Mouse (Mus musculus): ENCODE data around the gene Hey2.

Hey2 gene

GRCm38 (mm10) chr10:30842643-30843437 lies at the start of gene Hey2:
Gene Hey2, minus strand, starts transcription at chr10:30842801.
- peak; percentile 98 for DNase-seq

GRCm38 (mm10) chr10:30883085-30883760 lies 40.6 kb upstream of the Hey2 start:
- DNase-seq: no peak

- no peak for DNase-seq
Measured at GRCm38 (mm10) chr10:30881109-30881508, 38.5 kb upstream of the Hey2 start.

GRCm38 (mm10) chr10:30845101-30845825 lies 2.7 kb upstream of the Hey2 start:
- DNase-seq: no peak

- DNase-seq: peak; percentile 8
Measured at GRCm38 (mm10) chr10:30844191-30845010, 1.8 kb upstream of the Hey2 start.

GRCm38 (mm10) chr10:30843438-30844190 lies 1.0 kb upstream of the Hey2 start:
- peak; percentile 12 for DNase-seq

- DNase-seq: no peak
Measured at GRCm38 (mm10) chr10:30842228-30842627, 373 bp downstream of the Hey2 start.

GRCm38 (mm10) chr10:30840824-30841223 lies 1.8 kb downstream of the Hey2 start:
- DNase-seq: no peak

GRCm38 (mm10) chr10:30838188-30838587 lies 4.4 kb downstream of the Hey2 start:
- peak; percentile 20 for DNase-seq

- DNase-seq: peak; percentile 76
Measured at GRCm38 (mm10) chr10:30825049-30825448, 17.6 kb downstream of the Hey2 start.

GRCm38 (mm10) chr10:30810967-30811293 lies 31.7 kb downstream of the Hey2 start:
- peak; percentile 93 for DNase-seq

GRCm38 (mm10) chr10:30810247-30810966 lies 32.2 kb downstream of the Hey2 start:
- peak; percentile 64 for DNase-seq

- peak; percentile 15 for DNase-seq
Measured at GRCm38 (mm10) chr10:30803587-30804253, 38.9 kb downstream of the Hey2 start.

- DNase-seq: peak; percentile 85
Measured at GRCm38 (mm10) chr10:30802681-30803586, 39.7 kb downstream of the Hey2 start, which contains the start of gene Ncoa7. Gene Ncoa7, minus strand, starts transcription at chr10:30803326.

- DNase-seq: peak; percentile 30
Measured at GRCm38 (mm10) chr10:30802033-30802432, 40.6 kb downstream of the Hey2 start.

GRCm38 (mm10) chr10:30799713-30800450 lies 42.7 kb downstream of the Hey2 start:
- DNase-seq: no peak

- no peak for DNase-seq
Measured at GRCm38 (mm10) chr10:30796469-30797261, 45.9 kb downstream of the Hey2 start.

- no peak for DNase-seq
Measured at GRCm38 (mm10) chr10:30791016-30791415, 51.6 kb downstream of the Hey2 start.

All from lung, postnatal 36 days (tissue).